Mouse (Mus musculus) bone marrow, adult 2 months (tissue): ENCODE measurements around the gene Klhl36.

ENCODE experiments used
- CTCF ChIP-seq: fragments of 200-500 bp; IDR thresholded peaks from 2 replicates; pipeline ENCODE4 v1.5.1; 2011; ENCODE audit warnings: low read length, control low read depth; ENCODE audit not compliant: control insufficient read depth, insufficient read depth
- POLR2A ChIP-seq: fragments of 200-500 bp; IDR thresholded peaks from 2 replicates; pipeline ENCODE4 v1.6.1; 2011; ENCODE audit warnings: low read depth, mild to moderate bottlenecking, control low read depth, low read length, borderline replicate concordance; ENCODE audit not compliant: control insufficient read depth

DNA sequence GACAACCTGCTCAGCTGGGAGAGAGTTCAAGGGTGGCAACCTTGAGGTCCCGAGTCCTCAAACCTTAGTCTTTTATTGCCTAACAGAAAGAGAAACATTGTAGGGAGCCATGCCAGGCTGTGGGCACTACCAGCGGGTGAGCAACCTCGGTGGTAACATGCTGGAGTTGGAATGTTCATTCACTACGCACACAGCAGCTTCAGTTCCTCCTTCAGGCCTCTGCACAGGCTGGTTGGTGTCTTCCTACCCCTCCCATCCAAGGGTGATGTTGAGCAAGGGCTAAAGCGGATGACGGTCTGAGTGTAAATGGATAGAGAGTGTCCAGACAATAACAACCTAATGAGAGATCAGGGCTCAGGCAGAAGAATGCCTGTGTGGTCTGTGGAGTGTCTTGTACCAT lies 4.3 kb upstream of the Klhl36 start:
- no peak for TF ChIP-seq CTCF
- TF ChIP-seq POLR2A = no peak
